Mouse (Mus musculus) frontal cortex, postnatal 10 days (tissue): ENCODE results near the gene Gm20388.
"Not testable (repeated sequence)": the region's sequence is repeated elsewhere in the genome, so short reads cannot be mapped to it uniquely, and the experiment has no call there.

ENCODE experiments used
- DNase-seq, 2 experiments: peaks; one replicate each; pipeline ENCODE4 v3.0.0; 2022; ENCODE audit warnings: low spot score in 2 of 2, mixed read lengths in 1 of 2

Gm20388 gene

GRCm38 (mm10) chr8:123474549-123474948, 3563.9 kb downstream of the Gm20388 start:
- DNase-seq: not testable (repeated sequence)

- DNase-seq: no peak
Observed at GRCm38 (mm10) chr8:123476911-123477736, 3566.5 kb downstream of the Gm20388 start.

GRCm38 (mm10) chr8:123477737-123478258, 3567.2 kb downstream of the Gm20388 start, which contains the start of gene Afg3l1:
Gene Afg3l1 (plus strand): TSS chr8:123477903.
- DNase-seq: peak; percentile 90 to 91

GRCm38 (mm10) chr8:123478456-123479218, 3568.0 kb downstream of the Gm20388 start:
- DNase-seq: no peak

- no peak for DNase-seq
Observed at GRCm38 (mm10) chr8:123482627-123483026, 3572.0 kb downstream of the Gm20388 start.

GRCm38 (mm10) chr8:123491280-123492075, 3580.8 kb downstream of the Gm20388 start:
- DNase-seq: no peak

- DNase-seq: no peak
Observed at GRCm38 (mm10) chr8:123492898-123493297, 3582.3 kb downstream of the Gm20388 start.

- no peak for DNase-seq
Observed at GRCm38 (mm10) chr8:123497699-123498098, 3587.1 kb downstream of the Gm20388 start.

GRCm38 (mm10) chr8:123498963-123499362, 3588.3 kb downstream of the Gm20388 start:
- DNase-seq: no peak

- no peak for DNase-seq
Observed at GRCm38 (mm10) chr8:123499556-123499955, 3588.9 kb downstream of the Gm20388 start.

GRCm38 (mm10) chr8:123502192-123502591, 3591.6 kb downstream of the Gm20388 start:
- no peak for DNase-seq

- DNase-seq: no peak
Observed at GRCm38 (mm10) chr8:123503801-123504467, 3593.3 kb downstream of the Gm20388 start.

GRCm38 (mm10) chr8:123504591-123505195, 3594.1 kb downstream of the Gm20388 start:
- DNase-seq: no peak

- DNase-seq: no peak
Observed at GRCm38 (mm10) chr8:123505267-123505666, 3594.6 kb downstream of the Gm20388 start.

GRCm38 (mm10) chr8:123505695-123506094, 3595.1 kb downstream of the Gm20388 start:
- DNase-seq: no peak

- no peak for DNase-seq
Observed at GRCm38 (mm10) chr8:123507153-123507552, 3596.5 kb downstream of the Gm20388 start.

GRCm38 (mm10) chr8:123510819-123511218, 3600.2 kb downstream of the Gm20388 start:
- no peak for DNase-seq

GRCm38 (mm10) chr8:123514136-123514535, 3603.5 kb downstream of the Gm20388 start:
- DNase-seq: no peak

GRCm38 (mm10) chr8:123514781-123515539, 3604.3 kb downstream of the Gm20388 start, which contains the start of gene Dbndd1:
Gene Dbndd1 (minus strand): TSS chr8:123515463.
- DNase-seq: peak; percentile 36 to 57

GRCm38 (mm10) chr8:123515540-123515897, 3604.9 kb downstream of the Gm20388 start:
- DNase-seq: no peak
